Mouse (Mus musculus) ovary, postnatal 10 days (tissue): ENCODE results near the gene D930020B18Rik.

Source experiments
- DNase-seq: peaks from one replicate; pipeline ENCODE4 v3.0.0; 2022; ENCODE audit warnings: low spot score

D930020B18Rik gene

DNA sequence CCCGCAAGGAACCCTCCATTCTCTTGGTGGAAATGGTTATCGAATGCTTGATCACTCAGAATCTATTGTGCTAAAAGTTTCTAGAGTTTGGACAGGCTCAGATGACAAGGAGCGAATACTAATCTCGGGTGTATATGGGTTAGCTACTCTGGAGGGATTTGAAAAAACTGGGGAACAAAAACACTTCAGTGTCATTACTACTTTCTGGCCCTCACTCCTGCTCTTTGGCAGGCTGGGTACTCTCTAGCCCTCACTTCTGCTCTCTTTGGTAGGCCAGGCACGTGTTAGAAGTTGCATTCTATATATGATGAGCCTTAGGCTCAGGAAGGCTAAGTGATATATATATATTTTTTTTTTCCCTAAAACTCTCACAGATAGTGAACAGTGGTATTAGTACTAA lies 1.8 kb upstream of the D930020B18Rik start:
- DNase-seq, result no peak

DNA sequence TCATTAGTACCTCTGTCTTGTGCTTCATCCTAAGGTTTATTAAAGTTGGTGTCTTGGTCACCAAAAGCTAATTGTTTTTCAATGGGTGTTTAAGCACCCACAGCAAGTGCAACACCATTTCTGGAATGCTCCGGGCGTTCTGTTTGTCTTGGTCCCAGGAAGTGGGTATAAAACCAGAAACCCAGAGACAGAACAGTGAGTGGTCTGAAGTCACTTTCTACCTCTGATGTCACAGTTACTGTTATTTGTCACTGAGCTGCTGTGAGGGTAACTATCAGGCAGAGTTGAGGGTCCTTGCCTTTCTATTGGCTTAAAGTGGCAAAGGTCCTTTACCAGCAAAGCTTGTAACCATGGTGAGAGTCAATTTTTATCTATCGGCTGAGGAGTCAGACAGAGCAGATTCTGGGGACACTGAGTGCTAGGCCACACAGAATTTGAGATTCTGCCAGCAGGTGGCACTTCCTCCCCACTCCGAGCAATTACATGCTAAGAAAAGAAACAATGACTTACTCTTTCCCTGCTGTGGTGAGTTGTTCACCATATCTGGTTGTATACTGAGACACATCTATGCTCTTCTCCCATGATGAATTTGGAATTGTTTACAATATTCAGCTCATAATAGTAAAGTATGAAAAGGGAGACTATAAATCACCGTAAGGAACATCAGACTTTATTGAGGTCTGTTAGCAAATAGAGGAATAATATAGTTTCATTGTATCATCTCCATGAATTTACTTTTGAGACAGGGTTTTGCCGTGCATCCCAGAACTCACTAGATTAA lies 1.0 kb upstream of the D930020B18Rik start:
- DNase-seq, result no peak

DNA sequence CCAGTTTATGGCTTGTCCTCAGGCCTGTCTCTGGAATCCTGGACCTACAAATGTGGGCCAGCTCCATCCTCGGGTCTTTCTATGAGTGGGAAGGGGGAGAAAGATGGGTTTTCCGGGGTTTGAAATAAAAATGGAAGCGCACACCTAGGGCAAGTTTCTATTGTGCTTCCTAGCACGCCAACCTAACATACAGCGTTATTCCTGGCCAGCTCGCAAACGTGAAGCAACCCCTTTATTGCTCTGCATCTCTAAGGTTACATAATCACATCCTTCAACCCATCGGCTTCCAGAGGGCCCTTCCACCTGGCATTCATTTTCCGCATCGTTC lies 480 bp upstream of the D930020B18Rik start:
- DNase-seq, result no peak

DNA sequence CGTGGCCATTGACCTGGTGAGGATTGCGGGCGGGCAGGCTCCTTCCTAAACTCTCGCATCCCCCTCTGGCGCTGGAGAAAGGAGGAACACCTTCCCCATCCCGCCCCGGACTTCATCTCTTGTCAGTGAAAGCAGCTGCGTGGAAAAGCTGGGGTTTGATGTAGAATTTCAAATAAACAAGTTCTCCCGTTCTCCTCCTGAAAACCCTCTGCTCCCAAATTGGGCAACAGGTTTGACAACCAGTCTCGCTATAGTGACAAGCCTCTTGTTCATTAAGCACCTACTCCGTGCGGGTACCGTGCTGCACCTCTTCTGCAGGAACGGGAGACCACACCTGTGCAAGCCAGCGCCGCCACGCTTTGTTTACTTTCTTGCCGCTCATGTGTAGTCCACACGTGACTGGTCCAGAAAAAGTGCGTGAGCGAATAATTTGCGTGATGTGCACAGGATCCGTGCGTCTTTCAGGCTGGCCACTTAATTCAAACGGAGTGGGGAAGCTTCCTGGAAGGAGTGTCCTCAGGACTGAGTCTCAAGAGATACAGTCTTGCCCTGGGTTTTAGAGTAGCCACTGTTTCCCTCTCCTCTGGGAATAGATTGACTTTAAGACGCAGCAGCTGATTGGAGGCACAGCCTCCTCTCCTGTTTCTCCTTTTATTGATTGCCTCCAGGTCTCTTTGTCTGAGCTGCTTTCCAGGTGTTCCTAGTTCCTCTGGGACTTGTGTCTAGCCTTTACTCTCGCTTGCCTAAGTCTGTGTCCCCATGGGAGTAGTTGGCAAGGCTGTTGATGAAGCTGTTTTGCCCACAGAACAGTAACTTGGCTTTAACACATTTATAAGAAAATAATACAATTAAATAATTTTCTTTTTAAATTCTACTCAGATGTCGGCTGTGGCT lies 913 bp downstream of the D930020B18Rik start:
- DNase-seq, result no peak

DNA sequence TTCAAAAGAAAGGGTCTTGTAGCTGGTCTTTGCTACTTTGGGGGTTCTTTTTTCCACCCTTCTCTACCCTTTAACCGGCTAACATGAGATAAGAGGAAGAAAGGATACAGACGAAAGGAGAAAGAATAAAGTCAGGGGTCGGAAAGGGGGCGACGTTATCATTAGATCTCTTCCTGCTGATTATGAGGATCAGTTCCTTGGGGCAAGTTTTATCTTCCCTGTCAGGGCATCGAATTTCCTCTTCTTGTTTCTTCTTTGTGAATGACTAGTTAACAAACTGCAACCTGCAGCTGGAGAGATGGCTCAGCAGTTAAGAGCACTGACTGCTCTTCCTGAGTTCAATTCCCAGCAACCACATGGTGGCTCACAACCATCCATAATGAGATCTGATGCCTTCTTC lies 4.9 kb downstream of the D930020B18Rik start:
- no peak for DNase-seq

DNA sequence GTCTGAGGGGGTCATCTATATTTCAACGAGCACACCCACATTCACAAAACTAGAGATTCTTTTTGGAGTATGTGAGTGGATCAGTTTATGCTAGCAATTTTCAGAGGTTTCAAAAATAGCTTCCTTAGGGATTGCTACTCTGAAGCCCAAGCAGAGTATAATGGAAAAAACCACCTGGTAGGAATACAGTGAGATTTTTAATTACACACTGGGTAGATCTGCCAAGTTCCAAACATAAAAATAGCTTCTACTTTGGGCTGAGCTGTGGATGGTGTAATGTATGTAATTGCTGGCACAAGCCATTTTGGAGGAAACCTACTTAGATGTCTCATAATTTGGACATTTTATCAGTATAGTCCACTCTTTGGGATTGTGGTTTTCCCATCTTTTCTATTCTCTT lies 11.7 kb downstream of the D930020B18Rik start:
- no peak for DNase-seq

DNA sequence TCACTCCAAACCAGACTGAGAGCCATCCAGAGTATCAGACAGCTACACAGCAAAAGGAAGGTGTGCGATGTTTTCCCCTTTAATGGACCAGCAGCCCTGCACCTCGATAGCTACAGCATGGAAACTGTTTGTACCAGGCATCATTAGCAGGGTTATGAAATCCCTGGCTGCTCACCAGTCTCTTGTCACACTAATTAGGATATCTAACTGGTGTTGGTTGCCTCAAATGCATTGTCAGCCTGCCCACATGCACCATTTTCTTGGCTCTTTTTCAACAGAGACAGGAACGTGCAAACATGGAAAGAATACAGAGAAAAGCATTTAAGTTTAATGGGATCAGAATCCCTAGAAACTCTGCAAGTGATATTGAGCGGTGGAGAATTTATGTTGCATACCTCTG lies 14.5 kb downstream of the D930020B18Rik start:
- DNase-seq, result no peak

DNA sequence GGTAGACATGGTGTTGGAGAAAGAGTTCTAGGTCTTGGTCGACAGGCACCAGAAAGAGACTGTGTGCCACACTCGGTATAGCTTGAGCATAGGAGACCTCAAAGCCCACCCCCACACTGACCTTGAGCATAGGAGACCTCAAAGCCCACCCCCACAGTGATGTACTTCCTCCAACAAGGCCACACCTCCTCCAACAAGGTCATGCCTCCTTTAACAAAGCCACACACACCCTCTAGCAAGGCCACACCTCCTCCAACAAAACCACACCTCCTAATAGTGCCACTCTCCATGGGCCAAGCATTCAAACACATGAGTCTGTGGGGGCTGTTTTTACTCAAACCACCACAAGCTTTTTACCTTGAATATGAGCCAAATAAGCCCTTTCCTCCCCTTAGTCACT lies 21.3 kb downstream of the D930020B18Rik start:
- no peak for DNase-seq

DNA sequence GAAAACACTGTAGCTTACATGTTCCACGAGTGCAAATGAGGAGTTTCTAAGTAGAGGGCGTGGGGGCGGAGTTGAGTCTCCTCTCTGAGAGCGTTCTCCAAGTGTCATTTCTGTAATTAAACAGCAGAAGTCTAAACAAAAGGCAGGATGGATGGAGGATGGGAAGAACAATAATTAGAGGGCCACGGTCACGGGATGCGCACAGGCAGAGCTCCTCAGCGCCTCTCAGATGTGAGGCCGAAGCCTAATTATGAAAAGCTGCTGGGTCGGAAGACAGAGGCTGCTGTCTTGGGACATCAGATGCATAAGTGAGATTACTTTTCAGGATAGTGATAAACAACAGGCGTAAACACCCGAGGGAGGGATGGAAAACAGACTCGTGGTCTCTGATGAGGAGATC lies 22.2 kb downstream of the D930020B18Rik start:
- DNase-seq, result no peak

DNA sequence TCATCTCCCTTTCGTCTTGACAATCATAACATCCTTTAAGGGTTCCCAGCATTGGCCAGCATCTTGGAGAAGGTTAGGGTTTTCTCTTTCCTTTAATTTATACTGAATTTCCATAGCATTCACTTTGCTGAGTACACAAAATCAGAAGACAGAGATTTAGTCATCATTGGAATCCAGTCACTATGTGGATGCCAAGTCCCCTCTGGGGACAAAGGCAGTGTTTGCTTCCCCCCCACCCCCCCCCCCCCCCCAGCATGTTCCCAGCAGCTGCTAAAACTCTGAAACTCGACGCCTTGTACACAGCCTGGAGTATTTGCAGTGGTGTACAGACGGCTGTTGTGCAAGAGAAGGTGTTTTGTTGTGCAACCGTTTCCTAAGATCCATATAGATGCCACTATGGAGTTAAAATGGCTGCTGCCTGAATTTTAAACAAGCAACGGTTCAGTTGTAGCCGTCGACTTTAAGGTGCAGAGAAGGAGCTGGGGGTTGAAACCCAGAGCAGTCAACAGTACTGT lies 24.3 kb downstream of the D930020B18Rik start:
- no peak for DNase-seq

DNA sequence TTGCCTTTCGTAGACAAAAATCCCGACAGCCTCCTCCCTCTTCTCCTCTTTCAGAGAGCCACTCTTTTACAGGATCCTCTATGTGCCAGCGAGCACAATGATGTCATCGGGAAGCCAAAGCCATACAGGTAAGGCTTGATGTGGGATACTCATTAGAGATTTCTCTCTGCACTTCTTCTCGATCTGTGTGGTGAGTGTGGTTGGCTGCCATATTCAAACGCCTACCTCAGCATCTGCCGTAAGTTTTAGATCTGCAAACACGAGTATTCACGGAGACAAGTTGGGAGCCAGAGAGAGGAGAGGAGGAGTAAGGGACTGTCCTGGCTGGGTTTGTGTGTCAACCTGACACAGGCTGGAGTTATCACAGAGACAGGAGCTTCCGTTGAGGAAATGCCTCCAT lies 27.7 kb downstream of the D930020B18Rik start:
- no peak for DNase-seq

DNA sequence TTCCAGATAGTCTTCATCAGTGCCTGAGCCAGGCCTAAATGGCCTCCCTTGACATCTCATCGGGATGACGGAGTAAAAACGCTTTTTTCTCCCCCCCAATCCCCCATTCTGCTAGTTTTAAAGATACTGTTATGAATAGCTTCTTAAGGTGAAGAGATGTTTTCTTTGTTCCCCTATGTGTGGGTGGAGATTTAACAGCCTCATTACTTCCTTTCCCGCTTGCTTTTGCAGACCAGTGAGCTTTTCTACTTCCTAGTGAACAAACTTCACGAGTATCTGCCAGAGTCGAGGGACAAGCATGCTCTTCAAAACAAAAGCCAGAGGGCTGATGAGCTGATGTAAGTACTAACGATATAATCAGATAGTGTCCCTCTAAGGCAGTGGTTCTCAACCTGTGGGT lies 35.6 kb downstream of the D930020B18Rik start:
- no peak for DNase-seq

DNA sequence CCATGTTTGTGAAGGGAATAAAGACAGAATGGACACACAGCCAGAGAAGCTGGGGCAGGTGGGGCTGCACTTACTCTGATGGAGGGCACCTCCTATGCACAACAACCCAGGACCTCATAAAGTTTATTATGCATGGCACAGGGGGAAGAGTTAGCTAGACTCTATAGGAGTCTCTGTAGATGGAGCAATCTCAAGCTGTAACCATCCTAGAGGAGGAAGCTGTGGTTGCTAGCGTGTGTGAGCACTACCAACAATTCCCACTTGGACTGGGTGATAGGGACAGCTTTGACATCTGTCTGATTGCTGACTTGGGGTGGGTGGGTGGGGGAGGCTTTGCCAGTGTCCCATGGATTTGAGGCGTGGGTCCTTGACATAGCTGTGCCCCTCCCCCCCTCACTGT lies 39.5 kb downstream of the D930020B18Rik start:
- no peak for DNase-seq

DNA sequence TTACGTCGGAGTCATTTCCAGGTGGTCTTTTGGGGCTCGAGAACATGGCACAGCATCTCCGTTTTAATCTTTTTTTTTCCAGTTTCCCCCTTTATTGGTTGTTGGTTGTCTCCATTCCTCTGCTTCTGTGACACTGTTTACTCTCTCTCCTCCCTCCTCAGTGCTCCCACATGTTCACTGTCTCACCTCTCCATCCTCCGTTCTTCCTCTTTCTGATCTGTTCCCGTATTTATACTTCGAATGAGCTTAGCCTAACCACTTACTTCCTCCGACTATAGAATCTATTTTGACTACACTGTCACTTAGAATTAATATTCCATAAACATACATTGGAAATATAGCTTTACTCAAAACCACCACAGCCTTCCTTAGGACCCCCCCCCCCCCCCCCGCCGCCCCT lies 41.2 kb downstream of the D930020B18Rik start:
- DNase-seq, result no peak

DNA sequence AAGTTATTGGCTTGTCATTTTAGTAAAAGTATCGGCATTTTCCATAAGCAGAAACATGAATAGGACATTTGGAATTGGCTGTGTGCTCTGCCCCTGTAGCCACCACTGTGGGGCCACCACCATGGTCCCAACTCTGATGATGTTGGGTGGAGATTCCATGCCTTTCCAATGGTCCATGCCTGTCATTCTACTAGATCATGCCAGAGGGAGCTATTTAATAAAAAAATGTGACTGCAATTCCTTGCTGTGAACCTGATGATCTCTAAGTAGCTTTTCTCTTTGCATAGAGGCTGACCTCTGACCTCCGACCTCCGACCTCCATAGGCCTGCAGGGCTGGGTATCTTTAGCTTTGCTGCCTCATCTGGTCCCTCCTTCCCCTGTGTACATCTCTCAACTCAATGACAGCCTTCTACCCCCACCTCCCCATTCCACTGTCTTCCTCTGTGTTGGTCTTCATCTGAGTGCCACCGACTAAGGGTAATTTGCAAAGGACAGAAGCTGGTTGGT lies 44.8 kb downstream of the D930020B18Rik start:
- DNase-seq, result no peak

DNA sequence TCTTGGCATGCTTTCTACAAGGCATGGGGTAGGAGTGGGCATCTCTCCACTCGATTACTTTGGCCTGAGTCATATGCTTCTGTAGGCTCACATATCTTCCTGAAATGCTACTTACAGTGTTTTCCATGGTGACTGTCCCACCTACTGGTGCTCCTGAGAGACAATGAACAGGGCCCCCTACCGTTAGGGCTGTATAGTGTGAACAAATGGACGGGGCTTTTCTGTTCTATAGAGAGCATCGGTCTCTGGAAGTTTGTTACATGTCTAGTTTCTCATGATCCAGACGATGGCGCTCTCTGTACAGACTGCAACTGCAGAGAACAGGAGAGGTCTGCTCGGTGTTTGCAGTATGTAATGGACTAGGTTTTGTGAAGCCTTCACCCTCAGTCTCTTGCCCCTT lies 46.1 kb downstream of the D930020B18Rik start:
- no peak for DNase-seq

DNA sequence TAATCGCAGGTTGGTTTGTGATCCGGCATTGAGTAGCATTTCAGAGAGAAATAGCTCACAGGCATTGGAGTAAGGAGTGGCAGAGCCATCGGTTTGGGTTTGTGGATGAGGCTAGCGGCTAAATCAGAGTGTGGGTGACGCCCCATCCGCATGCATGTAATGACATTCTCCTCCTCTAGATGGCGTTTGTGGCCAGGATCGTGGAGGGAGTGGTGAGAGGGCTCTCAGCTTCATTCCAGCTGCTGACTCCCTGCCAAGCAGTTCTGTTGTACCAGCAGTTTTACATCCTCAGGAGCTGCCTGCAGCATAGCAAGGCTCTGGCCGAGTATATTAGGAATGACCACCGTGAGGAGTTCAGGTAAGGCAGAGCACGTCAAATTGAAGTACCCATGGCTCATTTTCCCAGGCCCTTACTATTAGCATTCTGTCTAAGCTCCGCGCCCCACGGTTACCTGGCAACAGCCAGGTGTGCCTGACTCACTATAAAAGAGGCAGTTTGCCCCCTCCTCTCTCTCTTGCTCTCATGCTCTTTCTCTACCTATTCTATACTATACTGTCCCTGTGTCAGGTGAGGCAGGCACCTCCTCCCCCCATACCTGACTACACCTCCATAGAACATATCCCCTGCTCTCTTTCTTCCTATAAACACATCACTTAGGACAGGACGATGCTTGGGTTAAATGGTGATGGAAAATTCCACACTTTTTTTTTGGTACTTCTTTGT lies 48.4 kb downstream of the D930020B18Rik start:
- peak; percentile 52 for DNase-seq

DNA sequence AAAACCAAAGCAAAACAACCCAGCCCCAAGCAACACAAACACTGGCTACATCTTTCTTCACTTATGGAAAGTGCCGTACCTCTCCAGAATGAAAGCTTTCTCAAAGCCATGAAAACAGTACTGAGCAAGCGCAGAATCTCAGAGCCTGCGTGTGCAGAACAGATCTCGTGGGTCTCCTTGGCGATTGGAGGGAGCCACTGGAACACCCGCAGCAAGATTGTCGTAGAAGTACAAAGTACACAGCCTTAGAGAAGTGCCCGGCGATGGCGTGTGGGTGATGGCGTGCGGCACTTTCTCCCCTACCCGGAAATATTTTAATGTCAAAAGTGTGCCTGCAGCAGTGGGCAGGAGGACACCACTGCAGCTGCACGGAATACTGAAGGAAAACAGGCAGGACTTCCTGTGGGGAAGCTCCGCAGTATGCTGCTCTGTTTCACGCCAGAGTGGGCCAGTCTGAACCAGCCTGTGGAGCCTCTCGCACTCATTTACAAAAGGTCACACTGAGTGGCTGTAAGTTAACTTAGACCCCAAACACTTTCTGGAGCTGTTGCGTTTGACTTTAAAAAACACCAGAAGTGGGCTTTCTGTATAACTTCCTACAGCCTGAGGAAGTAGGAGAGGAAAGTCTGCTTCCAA lies 51.7 kb downstream of the D930020B18Rik start:
- DNase-seq, result no peak

DNA sequence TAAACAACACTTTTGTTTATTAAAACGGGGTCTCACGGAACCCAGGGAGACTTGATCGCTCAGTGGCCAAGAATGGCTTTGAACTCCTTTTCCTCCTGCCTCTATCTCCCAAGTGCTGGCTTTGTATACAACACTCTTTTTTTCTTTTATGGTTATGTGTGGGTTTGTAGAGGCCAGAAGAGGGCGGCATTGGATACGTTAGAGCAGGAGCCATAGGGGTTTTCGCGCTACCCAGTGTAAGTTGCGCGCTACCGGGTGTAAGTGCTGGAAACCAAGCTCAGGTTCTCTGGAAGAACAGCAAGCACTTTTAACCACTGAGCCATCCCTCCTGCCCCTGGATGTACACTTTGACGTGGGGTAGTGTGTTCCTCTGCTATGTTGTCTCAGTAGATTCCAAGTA lies 53.2 kb downstream of the D930020B18Rik start:
- DNase-seq, result no peak

DNA sequence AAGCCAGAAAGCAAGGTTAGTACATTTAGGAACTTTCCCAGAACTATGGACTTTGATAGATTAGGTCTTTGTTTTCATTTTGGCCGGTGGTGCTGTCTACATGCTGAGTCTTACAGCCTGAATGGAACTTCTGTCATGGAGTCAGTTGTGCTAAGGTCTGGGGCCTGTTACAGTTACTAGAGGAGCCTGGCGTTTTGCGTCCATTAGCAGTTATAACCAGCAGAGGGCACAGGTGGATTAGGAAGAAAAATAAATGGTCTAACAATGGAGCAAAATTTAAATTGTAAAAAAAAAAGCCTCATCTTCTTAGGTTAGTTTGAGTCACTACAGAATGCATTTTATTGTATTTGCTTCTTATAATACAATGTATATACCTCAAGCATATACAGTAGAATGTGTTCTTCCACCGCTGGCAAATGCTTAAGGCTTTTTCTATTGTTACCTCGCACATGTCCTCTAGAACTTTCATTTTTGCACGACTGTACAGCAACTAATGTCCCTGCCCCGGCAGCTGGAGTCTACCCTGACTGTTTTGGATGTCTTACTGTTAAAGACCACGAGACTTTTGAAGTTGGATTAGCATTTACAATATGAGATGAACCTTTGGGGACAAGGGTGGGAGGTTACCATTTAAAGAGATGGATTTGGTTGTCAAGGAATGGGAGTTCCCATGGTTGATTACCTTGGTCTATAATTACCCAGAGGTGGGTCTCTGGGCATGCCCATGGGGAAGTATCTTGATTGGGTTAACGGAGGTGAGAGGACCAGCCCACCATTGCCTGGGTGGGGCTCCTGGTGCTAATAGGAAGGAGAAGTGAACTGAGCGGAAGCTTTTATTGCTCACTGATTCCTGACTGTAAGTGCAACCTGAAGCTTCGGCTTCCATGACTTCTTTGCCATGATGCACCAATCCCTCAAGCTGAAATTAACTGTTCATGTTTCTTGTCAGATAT lies 60.2 kb downstream of the D930020B18Rik start:
- DNase-seq, result no peak

DNA sequence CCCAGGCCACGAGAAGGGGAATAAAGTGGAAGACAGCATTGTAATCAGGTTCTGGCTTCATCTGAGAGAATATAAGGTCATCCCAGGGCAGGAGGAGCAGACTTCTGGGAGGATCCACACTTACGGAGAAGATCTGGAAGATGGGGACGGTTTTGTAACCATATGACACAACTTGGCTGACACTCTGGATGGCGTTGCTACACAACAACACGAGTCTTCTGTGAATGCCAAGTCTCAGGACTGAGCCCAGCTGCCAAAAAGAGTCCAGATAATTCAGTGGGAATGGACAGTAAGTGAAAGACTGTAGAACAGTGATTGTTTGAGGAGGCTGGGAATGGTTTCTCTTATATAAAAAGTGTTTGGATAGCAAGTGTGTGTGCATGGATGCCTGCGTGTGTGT lies 62.2 kb downstream of the D930020B18Rik start:
- DNase-seq, result no peak
